Mouse (Mus musculus): ENCODE results near the gene Gm21915.

Gene Gm21915

DNA sequence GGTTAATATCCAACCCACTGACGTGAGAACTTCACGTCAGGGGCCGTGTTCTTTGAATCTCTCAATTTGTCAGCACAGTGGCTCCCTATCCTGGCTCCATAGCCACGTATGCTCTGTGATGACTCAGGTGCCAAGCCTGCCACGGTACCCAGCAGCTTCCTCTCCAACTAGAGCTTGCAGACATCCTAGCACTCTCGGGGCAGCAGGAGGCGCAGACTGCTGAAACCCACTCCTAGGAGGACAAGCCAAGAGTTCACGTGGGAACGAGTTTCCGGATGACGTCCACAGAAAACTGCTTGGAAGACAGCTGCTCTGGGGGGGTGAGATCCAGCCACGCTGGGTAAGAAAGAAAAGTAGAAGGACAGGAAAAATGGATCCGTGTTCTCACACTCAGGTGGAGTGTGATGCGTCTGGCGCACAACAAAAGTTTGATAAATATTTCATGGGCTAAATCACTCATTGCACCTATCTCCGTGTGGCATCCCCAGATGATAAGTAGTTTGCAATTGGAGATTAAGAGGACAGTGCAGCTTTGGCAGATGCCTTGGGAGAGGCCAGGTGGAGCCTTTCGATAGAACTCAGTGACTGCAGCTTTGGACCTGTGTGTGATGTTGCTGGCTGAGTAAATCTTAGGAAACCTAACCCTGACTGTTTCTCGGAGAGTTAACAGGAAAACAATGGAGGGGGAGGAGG is 46.9 kb downstream of the Gm21915 start:
- DNase-seq (ENCODE audit: low spot score), result peak; percentile 54

DNA sequence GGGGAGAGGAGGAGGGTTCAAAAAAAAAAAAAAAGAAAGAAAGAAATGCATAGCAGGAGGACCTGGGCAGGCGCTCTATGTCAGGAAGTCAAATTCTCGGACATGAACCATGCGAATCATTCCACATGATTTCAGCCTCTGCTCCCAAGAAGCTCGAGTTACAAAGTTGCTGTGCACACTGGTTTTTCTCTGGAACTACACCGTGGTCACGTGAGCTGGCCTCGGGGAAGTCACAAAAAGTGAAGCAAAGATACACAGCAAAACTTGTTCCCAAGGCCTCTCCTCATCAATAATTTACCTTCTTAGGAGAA is 47.4 kb downstream of the Gm21915 start:
- DNase-seq (ENCODE audit: low spot score), result no peak

Data from urinary bladder, postnatal 14 days (tissue).